Comparison of ENCODE assay signal across 11 mouse cellular contexts in genomic region chr8:48508641-48509599, GRCm38 (mm10).
DNase-seq lines count a peak whose midpoint lies in the region; ATAC-seq lines count a peak whose summit lies in the region.
"Had no signal": no experiment of that assay in that cellular context is flagged by ENCODE, and none has a peak within 500 bp of the region (broad histone marks: within the 10 kb centered on the region; RNA-seq: fewer than 3 reads in every experiment).

No protein-coding gene starts in this region.

- ATAC-seq in heart, embryonic 13.5 days (ENCODE audit: extremely low read depth, insufficient number of reproducible peaks, low FRiP score, low TSS enrichment) = no peak
- peak; percentile 66 for ATAC-seq in forebrain, embryonic 12.5 days (ENCODE audit: low FRiP score)
- peak; percentile 86 for ATAC-seq in midbrain, embryonic 11.5 days (ENCODE audit: low FRiP score)
- ATAC-seq in inflammation-experienced regulatory T-cells, adult 6 months = no peak
- no peak for ATAC-seq in activated CD4-positive, CD25-positive, alpha-beta regulatory T cell, adult 4 months

- H3K4me3 ChIP-seq in heart, embryonic 13.5 days = no peak overlapping the region
- no peak overlapping the region for H3K4me3 ChIP-seq in heart, embryonic 10.5 days
- peak overlapping the region; percentile 23 for H3K4me3 ChIP-seq in forebrain, embryonic 12.5 days (replicated peaks)
- H3K4me3 ChIP-seq in midbrain, embryonic 11.5 days (ENCODE audit: low read depth, low read length) = no peak overlapping the region

- WGBS in heart, embryonic 13.5 days = 69% methylated on average over 29 of the region's 29 CpGs
- WGBS in heart, embryonic 10.5 days = 72% methylated on average over 29 of the region's 29 CpGs
- 41% methylated on average over 29 of the region's 29 CpGs for WGBS in forebrain, embryonic 12.5 days
- 47% methylated on average over 29 of the region's 29 CpGs for WGBS in midbrain, embryonic 11.5 days

- H3K9ac ChIP-seq in heart, embryonic 13.5 days = no peak overlapping the region
- peak overlapping the region; percentile 44 for H3K9ac ChIP-seq in forebrain, embryonic 12.5 days
- H3K9ac ChIP-seq in midbrain, embryonic 11.5 days (ENCODE audit: low read length) = no peak overlapping the region; the same call in 1 of the 2 replicates

- H3K9me3 ChIP-seq in heart, embryonic 13.5 days = no peaks in the 10 kb centered on the region
- no peaks in the 10 kb centered on the region for H3K9me3 ChIP-seq in heart, embryonic 10.5 days
- H3K9me3 ChIP-seq in forebrain, embryonic 12.5 days = no peaks in the 10 kb centered on the region
- H3K9me3 ChIP-seq in midbrain, embryonic 11.5 days (ENCODE audit: control insufficient read depth, low read length) = no peaks in the 10 kb centered on the region

- H3K27ac ChIP-seq in heart, embryonic 13.5 days (replicated peaks) = no peak overlapping the region
- H3K27ac ChIP-seq in heart, embryonic 10.5 days = no peak overlapping the region
- H3K27ac ChIP-seq in forebrain, embryonic 12.5 days = 0 out of 2 replicates have a peak overlapping the region, but pooled peaks have one; percentile 15
- H3K27ac ChIP-seq in midbrain, embryonic 11.5 days (ENCODE audit: low read depth, low read length) = no peak overlapping the region
- H3K27ac ChIP-seq: macrophage had no signal

- H3K4me2 ChIP-seq in heart, embryonic 13.5 days = peak overlapping the region; percentile 40
- peak overlapping the region; percentile 48 for H3K4me2 ChIP-seq in forebrain, embryonic 12.5 days
- peak overlapping the region; percentile 22; the same call in 1 of the 2 replicates for H3K4me2 ChIP-seq in midbrain, embryonic 11.5 days

- H3K4me1 ChIP-seq in heart, embryonic 13.5 days = 0 out of 2 replicates have a peak, but pooled peaks cover 3% of the 10 kb centered on the region
- peaks cover 14% of the 10 kb centered on the region for H3K4me1 ChIP-seq in heart, embryonic 10.5 days
- H3K4me1 ChIP-seq in forebrain, embryonic 12.5 days = peaks cover 16% of the 10 kb centered on the region
- peaks cover 5% of the 10 kb centered on the region; the same call in 1 of the 2 replicates for H3K4me1 ChIP-seq in midbrain, embryonic 11.5 days (ENCODE audit: control insufficient read depth, insufficient read depth, low read length)

- no peaks in the 10 kb centered on the region for H3K36me3 ChIP-seq in heart, embryonic 13.5 days
- no peaks in the 10 kb centered on the region for H3K36me3 ChIP-seq in heart, embryonic 10.5 days
- H3K36me3 ChIP-seq in forebrain, embryonic 12.5 days (replicated peaks) = no peaks in the 10 kb centered on the region
- no peaks in the 10 kb centered on the region for H3K36me3 ChIP-seq in midbrain, embryonic 11.5 days (ENCODE audit: control insufficient read depth, insufficient read depth, low read length)

- no peak for DNase-seq in heart, embryonic 10.5 days (ENCODE audit: low spot score)
- DNase-seq in Muller cell, postnatal 12 days (ENCODE audit: inconsistent ontology term) = peak; percentile 54
- peak; percentile 92 for DNase-seq in midbrain, embryonic 11.5 days (ENCODE audit: low spot score, missing footprints)
- no peak for DNase-seq in heart, postnatal 4 days
- DNase-seq: heart, postnatal 14 days; thymus, adult 18-20 months had no signal

- no peaks in the 10 kb centered on the region for H3K27me3 ChIP-seq in heart, embryonic 13.5 days (replicated peaks)
- no peaks in the 10 kb centered on the region for H3K27me3 ChIP-seq in heart, embryonic 10.5 days (ENCODE audit: insufficient read depth, poor library complexity, severe bottlenecking)
- no peaks in the 10 kb centered on the region for H3K27me3 ChIP-seq in forebrain, embryonic 12.5 days
- no peaks in the 10 kb centered on the region for H3K27me3 ChIP-seq in midbrain, embryonic 11.5 days (ENCODE audit: control insufficient read depth, insufficient read depth, low read length)

Comparison
In these comparisons a context has a peak if more than half of its experiments do, and no peak if none do; other contexts are left out.
1. ATAC-seq: peak in forebrain, embryonic 12.5 days (single experiment) and midbrain, embryonic 11.5 days (single experiment); none in heart, embryonic 13.5 days (single experiment), inflammation-experienced regulatory T-cells, adult 6 months (single experiment) and activated CD4-positive, CD25-positive, alpha-beta regulatory T cell, adult 4 months (single experiment).
2. DNase-seq: peak in Muller cell, postnatal 12 days (single experiment) and midbrain, embryonic 11.5 days (single experiment); none in heart, embryonic 10.5 days (single experiment) and heart, postnatal 4 days (single experiment).
3. Peak in every context shown above with its lines, with median percentiles within 50 percentile points of each other: H3K4me2 ChIP-seq.